Mouse (Mus musculus): ENCODE measurements around the gene Pi4kb. TPM values are rescaled to one million over a fixed set of nuclear protein-coding genes. Genes with fewer than 3 reads are reported as not detected.

The Pi4kb gene
- polyA plus RNA-seq, 1 experiment from 2014 or later: 22.5 TPM

DNA sequence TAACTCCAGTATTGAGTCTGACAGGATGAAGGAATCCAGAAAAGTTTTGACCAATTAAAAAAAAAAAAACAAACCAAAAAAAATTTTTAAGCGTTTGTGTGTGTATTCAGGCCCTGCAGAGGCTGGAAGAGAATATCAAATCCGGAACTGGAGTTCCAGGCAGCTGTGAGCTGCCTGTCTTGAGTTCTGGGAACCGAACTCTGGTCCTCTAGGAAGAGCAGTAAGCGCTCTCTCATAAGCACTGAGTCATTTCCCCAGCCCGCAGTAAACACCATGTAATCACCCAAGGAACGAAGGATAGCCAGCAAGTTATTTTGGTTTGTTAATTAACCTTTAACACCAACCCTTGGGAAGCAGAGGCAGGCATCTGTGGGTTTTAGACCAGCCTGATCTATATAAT, 68.7 kb downstream of the Pi4kb start:
- H3K4me3 ChIP-seq (replicated peaks): no peak overlapping the region

DNA sequence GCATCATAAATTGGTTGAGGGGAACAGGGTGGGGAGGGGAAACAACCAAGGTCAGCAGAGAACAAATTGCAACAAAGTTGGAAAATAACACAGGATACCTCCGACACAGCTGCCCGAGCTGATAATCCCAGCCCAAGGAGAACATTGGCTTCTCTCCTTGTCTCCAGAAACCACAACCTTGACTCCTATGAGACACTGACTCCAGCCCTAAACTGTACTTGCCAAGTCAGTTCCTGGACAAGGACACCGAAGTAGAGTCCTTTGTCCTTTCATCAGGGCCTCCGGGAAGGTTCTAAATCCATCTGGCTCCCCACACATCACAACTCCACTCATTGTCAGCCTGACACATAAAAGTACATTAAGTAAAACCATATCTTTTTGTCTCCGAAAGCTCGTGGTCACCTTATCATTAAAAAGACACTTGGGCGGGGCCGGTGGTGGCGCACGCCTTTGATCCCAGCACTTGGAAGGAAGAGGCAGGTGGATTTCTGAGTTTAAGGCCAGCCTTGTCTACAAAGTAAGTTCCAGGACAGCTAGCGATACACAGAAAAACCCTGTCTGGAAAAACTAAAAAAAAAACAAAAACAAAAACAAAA, 72.0 kb downstream of the Pi4kb start:
- ATAC-seq (ENCODE audit: low FRiP score): no peak
- no peak overlapping the region for H3K27ac ChIP-seq (replicated peaks)
- no peaks in the 10 kb centered on the region for H3K27me3 ChIP-seq (replicated peaks)
- H3K36me3 ChIP-seq: no peaks in the 10 kb centered on the region
- no peak overlapping the region for H3K9ac ChIP-seq (replicated peaks)
- no peak overlapping the region for H3K4me2 ChIP-seq
- H3K4me1 ChIP-seq: peaks cover 9% of the 10 kb centered on the region
- WGBS: 88% methylated on average over 11 of the region's 11 CpGs
- no peaks in the 10 kb centered on the region for H3K9me3 ChIP-seq (replicated peaks)
- H3K4me3 ChIP-seq (replicated peaks): no peak overlapping the region

More for the DNA sequence above, 68.7 kb downstream of the Pi4kb start:
- peak overlapping the region; percentile 59; the same call in 1 of the 2 replicates for H3K4me2 ChIP-seq
- ATAC-seq (ENCODE audit: low FRiP score): no peak
- H3K27ac ChIP-seq (replicated peaks): no peak overlapping the region
- H3K9ac ChIP-seq (replicated peaks): no peak overlapping the region
- no peaks in the 10 kb centered on the region for H3K9me3 ChIP-seq (replicated peaks)
- WGBS: 74% methylated on average over 6 of the region's 6 CpGs
- peaks cover 3% of the 10 kb centered on the region; the same call in 1 of the 2 replicates for H3K36me3 ChIP-seq
- H3K4me1 ChIP-seq: peaks cover 21% of the 10 kb centered on the region
- no peaks in the 10 kb centered on the region for H3K27me3 ChIP-seq (replicated peaks)

DNA sequence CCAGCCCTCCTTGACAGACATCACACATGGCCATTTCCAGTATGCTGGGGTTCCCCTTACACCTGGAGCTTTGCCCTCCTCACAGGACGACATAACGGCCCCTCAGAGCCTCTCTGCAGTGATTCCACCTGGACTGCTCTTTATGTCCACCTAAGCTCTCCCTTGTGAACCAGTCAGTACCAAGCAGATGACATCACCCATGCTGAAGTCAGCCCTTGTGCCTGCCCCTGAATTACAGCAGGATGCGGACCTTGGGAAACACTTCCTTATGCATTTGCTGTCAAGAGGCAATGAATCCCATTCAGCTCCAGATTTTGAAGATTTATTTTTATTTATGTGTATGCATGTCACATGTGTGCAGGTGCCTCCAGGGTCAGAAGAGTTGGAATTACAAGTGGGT, 73.4 kb downstream of the Pi4kb start:
- no peaks in the 10 kb centered on the region for H3K27me3 ChIP-seq (replicated peaks)
- no peak for ATAC-seq (ENCODE audit: low FRiP score)
- H3K4me1 ChIP-seq: peaks cover 4% of the 10 kb centered on the region
- WGBS: 71% methylated on average over 3 of the region's 3 CpGs
- no peak overlapping the region for H3K9ac ChIP-seq (replicated peaks)
- H3K9me3 ChIP-seq (replicated peaks): no peaks in the 10 kb centered on the region
- H3K36me3 ChIP-seq: no peaks in the 10 kb centered on the region
- H3K27ac ChIP-seq (replicated peaks): no peak overlapping the region
- no peak overlapping the region for H3K4me3 ChIP-seq (replicated peaks)
- no peak overlapping the region for H3K4me2 ChIP-seq

DNA sequence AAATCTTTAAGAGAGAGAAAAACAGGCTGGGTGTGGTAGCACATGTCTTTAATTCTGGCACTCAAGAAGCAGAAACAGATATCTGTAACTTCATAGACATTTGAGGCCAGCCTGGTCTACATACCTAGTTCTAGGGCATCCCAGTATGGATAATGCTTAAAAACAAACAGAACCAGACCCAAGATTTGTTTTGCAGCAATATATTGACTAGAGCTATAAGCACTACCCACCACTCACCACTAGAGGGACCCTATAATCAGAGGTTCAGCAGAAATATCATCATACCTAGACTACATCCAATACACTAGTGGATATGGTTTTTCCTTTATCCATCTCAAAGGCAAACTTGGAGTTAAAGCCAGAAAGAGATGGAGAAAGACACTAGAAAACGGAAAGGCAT, 78.4 kb downstream of the Pi4kb start:
- Histone ChIP-seq H3K27ac (replicated peaks) (no peak overlapping the region), H3K4me2 (no peak overlapping the region), H3K9me3 (replicated peaks) (no peaks in the 10 kb centered on the region), H3K9ac (replicated peaks) (no peak overlapping the region), H3K4me1 (0 out of 2 replicates have a peak, but pooled peaks cover 4% of the 10 kb centered on the region), H3K36me3 (peaks cover 9% of the 10 kb centered on the region), H3K4me3 (replicated peaks) (no peak overlapping the region), H3K27me3 (replicated peaks) (no peaks in the 10 kb centered on the region)
- 48% methylated on average over 1 of the region's 1 CpGs for WGBS
- no peak for ATAC-seq (ENCODE audit: low FRiP score)

DNA sequence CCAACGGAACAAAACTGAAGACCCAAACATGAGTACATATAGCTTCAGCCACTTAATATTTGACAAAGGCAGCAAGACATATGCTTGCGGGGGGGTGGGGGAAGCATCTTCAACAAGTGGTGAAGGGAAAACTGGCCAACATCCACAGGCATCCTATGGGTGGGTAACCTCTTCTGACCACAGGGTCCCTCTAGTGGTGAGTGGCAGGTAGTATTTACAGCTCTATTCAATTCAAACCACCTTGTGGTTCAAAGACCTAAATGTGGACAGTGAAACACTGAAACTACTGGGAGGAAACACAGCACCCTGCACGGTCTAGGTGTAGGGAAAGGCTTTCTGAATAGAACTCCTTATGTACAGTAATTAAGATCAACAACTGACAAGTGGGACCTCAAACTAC, 79.2 kb downstream of the Pi4kb start:
- 0 out of 2 replicates have a peak, but pooled peaks cover 4% of the 10 kb centered on the region for H3K4me1 ChIP-seq
- H3K9ac ChIP-seq (replicated peaks): no peak overlapping the region
- H3K27ac ChIP-seq (replicated peaks): no peak overlapping the region
- H3K9me3 ChIP-seq (replicated peaks): no peaks in the 10 kb centered on the region
- H3K27me3 ChIP-seq (replicated peaks): no peaks in the 10 kb centered on the region
- 42% methylated on average over 3 of the region's 3 CpGs for WGBS
- H3K4me3 ChIP-seq (replicated peaks): no peak overlapping the region
- no peak overlapping the region for H3K4me2 ChIP-seq
- no peak for ATAC-seq (ENCODE audit: low FRiP score)
- H3K36me3 ChIP-seq: peaks cover 14% of the 10 kb centered on the region

DNA sequence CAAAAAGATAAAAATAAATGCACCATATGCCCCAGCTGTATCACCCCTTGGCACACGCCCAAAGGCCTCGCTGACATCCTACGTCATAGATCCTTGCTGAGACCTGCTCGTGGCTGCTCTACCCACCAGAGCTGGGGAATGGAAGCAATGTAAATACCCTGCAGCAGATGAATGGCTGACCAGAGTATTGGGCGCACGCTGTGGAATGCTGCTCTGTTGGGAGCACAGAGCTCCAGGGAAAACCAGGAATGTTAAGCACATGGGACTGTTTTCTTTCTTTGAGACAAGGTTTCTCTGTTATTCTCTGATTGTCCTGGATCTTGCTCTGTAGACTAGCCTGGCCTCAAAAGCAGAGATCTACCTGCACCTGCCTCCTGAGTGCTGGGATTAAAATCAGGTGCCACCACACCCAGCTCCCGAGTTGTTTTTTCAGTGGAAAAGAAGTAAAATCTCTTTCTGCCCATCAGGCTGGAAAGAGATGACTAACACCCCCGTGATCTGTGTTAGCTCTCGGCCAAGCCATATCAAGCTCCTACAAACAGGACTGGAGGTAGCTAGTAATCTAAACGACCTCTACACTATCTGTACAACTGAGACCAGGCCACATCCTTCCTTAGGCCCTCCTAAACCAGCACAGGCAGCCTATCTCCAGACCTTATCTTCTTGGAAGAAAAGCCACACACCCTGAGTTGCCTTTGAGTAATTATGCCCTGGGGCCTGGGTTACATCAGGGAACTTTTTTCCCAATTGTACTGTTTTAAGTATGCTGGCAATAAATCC, 80.1 kb downstream of the Pi4kb start:
- Histone ChIP-seq H3K4me2 (no peak overlapping the region), H3K36me3 (peaks cover 24% of the 10 kb centered on the region), H3K9ac (replicated peaks) (no peak overlapping the region), H3K27ac (replicated peaks) (no peak overlapping the region; the same call in 1 of the 2 replicates), H3K9me3 (replicated peaks) (no peaks in the 10 kb centered on the region), H3K4me3 (replicated peaks) (no peak overlapping the region), H3K4me1 (0 out of 2 replicates have a peak, but pooled peaks cover 4% of the 10 kb centered on the region), H3K27me3 (replicated peaks) (no peaks in the 10 kb centered on the region)
- no peak for ATAC-seq (ENCODE audit: low FRiP score)
- WGBS: 56% methylated on average over 10 of the region's 10 CpGs

DNA sequence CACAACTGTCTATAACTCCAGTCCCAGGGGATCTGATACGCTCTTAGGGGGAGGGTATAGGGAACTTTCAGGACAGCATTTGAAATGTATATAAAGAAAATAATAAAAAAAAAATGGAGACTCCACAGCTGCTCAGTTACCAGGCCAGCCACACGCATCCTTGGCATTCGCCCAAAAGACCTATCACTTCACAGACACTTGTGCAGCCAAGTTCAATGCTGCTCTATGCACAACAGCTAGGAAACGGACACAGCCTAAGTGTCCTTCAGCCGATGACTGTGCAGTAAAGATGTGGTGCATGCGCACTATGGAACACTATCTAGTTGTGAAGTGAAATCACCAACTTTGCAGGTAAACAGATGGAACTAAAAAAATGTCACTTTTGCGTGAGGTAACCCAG, 81.7 kb downstream of the Pi4kb start:
- 89% methylated on average over 7 of the region's 7 CpGs for WGBS
- Histone ChIP-seq H3K4me2 (no peak overlapping the region), H3K4me3 (replicated peaks) (no peak overlapping the region), H3K36me3 (peaks cover 40% of the 10 kb centered on the region), H3K27me3 (replicated peaks) (no peaks in the 10 kb centered on the region), H3K9ac (replicated peaks) (no peak overlapping the region), H3K4me1 (0 out of 2 replicates have a peak, but pooled peaks cover 4% of the 10 kb centered on the region), H3K9me3 (replicated peaks) (no peaks in the 10 kb centered on the region), H3K27ac (replicated peaks) (no peak overlapping the region)
- ATAC-seq (ENCODE audit: low FRiP score): no peak

Small RNA genes lying within 50 kb of the gene (microRNA-seq; reads per million reads assigned to microRNA genes)
- not detected for gene Mir7013

Other genes with a start within 250 kb of the Pi4kb start
- gene Cgn, start 188.2 kb upstream of the Pi4kb start, polyA plus RNA-seq (2015; fragmentation: Nextera tagmentation; extraction: Ambion mirVana): 15.5 and 17.3 TPM in 2 replicates
- gene Pogz, start 137.2 kb upstream of the Pi4kb start, polyA plus RNA-seq (2015; fragmentation: Nextera tagmentation; extraction: Ambion mirVana): 17.1 and 18.4 TPM in 2 replicates
- gene Psmb4, start 87.8 kb upstream of the Pi4kb start, polyA plus RNA-seq (2015; fragmentation: Nextera tagmentation; extraction: Ambion mirVana): 371 and 373 TPM in 2 replicates
- 15.3 and 28.7 TPM in 2 replicates for gene Selenbp1, start 41.7 kb upstream of the Pi4kb start, polyA plus RNA-seq (2015; fragmentation: Nextera tagmentation; extraction: Ambion mirVana)
- 7.1 and 8.0 TPM in 2 replicates for gene Rfx5, start 20.7 kb upstream of the Pi4kb start, polyA plus RNA-seq (2015; fragmentation: Nextera tagmentation; extraction: Ambion mirVana)
- 16.6 and 17.7 TPM in 2 replicates for gene Zfp687, start 40.7 kb downstream of the Pi4kb start, polyA plus RNA-seq (2015; fragmentation: Nextera tagmentation; extraction: Ambion mirVana)
- gene Psmd4, start 67.9 kb downstream of the Pi4kb start, polyA plus RNA-seq (2015; fragmentation: Nextera tagmentation; extraction: Ambion mirVana): 264 and 266 TPM in 2 replicates
- gene Pip5k1a, start 132.2 kb downstream of the Pi4kb start, polyA plus RNA-seq (2015; fragmentation: Nextera tagmentation; extraction: Ambion mirVana): 15.5 and 16.5 TPM in 2 replicates
- gene Vps72, start 136.3 kb downstream of the Pi4kb start, polyA plus RNA-seq (2015; fragmentation: Nextera tagmentation; extraction: Ambion mirVana): 142 and 151 TPM in 2 replicates
- 1.3 and 1.5 TPM in 2 replicates for gene Tmod4, start 149.7 kb downstream of the Pi4kb start, polyA plus RNA-seq (2015; fragmentation: Nextera tagmentation; extraction: Ambion mirVana)
- gene Scnm1, start 159.3 kb downstream of the Pi4kb start, polyA plus RNA-seq (2015; fragmentation: Nextera tagmentation; extraction: Ambion mirVana): 86.7 and 88.4 TPM in 2 replicates
- gene Lysmd1, start 159.4 kb downstream of the Pi4kb start, polyA plus RNA-seq (2015; fragmentation: Nextera tagmentation; extraction: Ambion mirVana): 38.1 and 46.0 TPM in 2 replicates
- gene Tnfaip8l2, start 167.6 kb downstream of the Pi4kb start, polyA plus RNA-seq (2015; fragmentation: Nextera tagmentation; extraction: Ambion mirVana): 3.0 and 5.6 TPM in 2 replicates
- gene Sema6c, start 185.7 kb downstream of the Pi4kb start, polyA plus RNA-seq (2015; fragmentation: Nextera tagmentation; extraction: Ambion mirVana): 17.7 and 24.4 TPM in 2 replicates
- 2.8 and 3.9 TPM in 2 replicates for gene Gabpb2, start 243.2 kb downstream of the Pi4kb start, polyA plus RNA-seq (2015; fragmentation: Nextera tagmentation; extraction: Ambion mirVana)

Data from neural tube, embryonic 15.5 days (tissue).